Mouse (Mus musculus) kidney, embryonic 15.5 days (tissue): ENCODE data around the gene Allc. TPM values are rescaled to one million over a fixed set of nuclear protein-coding genes. Genes with fewer than 3 reads are reported as not detected.
A peak's percentile ranks its signal among the peaks of the same experiment; 100 is the strongest.

Experiments
- ATAC-seq: fragments of 200-750 bp; cut with Nextera tagmentation; replicated peaks from 2 replicates; pipeline ENCODE4 v1.8.0; 2017; ENCODE audit warnings: moderate TSS enrichment; ENCODE audit not compliant: low FRiP score
- H3K27ac ChIP-seq: fragments of 300-500 bp; sonication (generic); 2 replicates; pipeline ENCODE4 v1.5.1; 2015; ENCODE audit warnings: mild to moderate bottlenecking, inconsistent platforms
- H3K27me3 ChIP-seq: fragments of 300-500 bp; sonication (generic); 2 replicates; pipeline ENCODE4 v1.6.1; 2015; ENCODE audit warnings: inconsistent platforms
- H3K36me3 ChIP-seq: fragments of 300-500 bp; sonication (generic); 2 replicates; pipeline ENCODE4 v1.6.1; 2015; ENCODE audit warnings: inconsistent platforms
- H3K4me1 ChIP-seq: fragments of 300-500 bp; sonication (generic); 2 replicates; pipeline ENCODE4 v1.6.1; 2015; ENCODE audit warnings: inconsistent platforms
- H3K4me2 ChIP-seq: fragments of 300-500 bp; sonication (generic); 2 replicates; pipeline ENCODE4 v1.6.1; 2015; ENCODE audit warnings: moderate library complexity, mild to moderate bottlenecking, inconsistent platforms
- H3K4me3 ChIP-seq: fragments of 300-500 bp; sonication (generic); replicated peaks from 2 replicates; pipeline ENCODE4 v1.5.1; 2015; ENCODE audit warnings: mild to moderate bottlenecking, inconsistent platforms
- H3K9ac ChIP-seq: fragments of 300-500 bp; sonication (generic); 2 replicates; pipeline ENCODE4 v1.6.1; 2015; ENCODE audit warnings: mild to moderate bottlenecking, inconsistent platforms
- H3K9me3 ChIP-seq: fragments of 300-500 bp; sonication (generic); replicated peaks from 2 replicates; pipeline ENCODE4 v1.6.1; 2016; ENCODE audit warnings: inconsistent platforms
- WGBS: fragments of 180-500 bp; shearing (Covaris S2); methylation state at CpG from one replicate; pipeline ENCODE4 v1.1.7; 2015; ENCODE audit warnings: mixed read lengths; 5-methylcytosine and 5-hydroxymethylcytosine counted together
- polyA plus RNA-seq: library from polyadenylated mRNA; unstranded; fragments of >200 nt; fragmentation: Nextera tagmentation; extraction: Ambion mirVana; gene quantifications from 2 replicates; pipeline ENCODE4 v1.2.1, GENCODE M21; 2015

Allc gene
- polyA plus RNA-seq, 1 experiment from 2014 or later, result not detected

- Histone ChIP-seq H3K27me3 (no peaks in the 10 kb centered on the region), H3K9ac (no peak overlapping the region), H3K4me1 (0 out of 2 replicates have a peak, but pooled peaks cover 5% of the 10 kb centered on the region), H3K4me3 (no peak overlapping the region), H3K36me3 (no peaks in the 10 kb centered on the region), H3K27ac (no peak overlapping the region), H3K4me2 (no peak overlapping the region), H3K9me3 (no peaks in the 10 kb centered on the region)
- WGBS, result 57% methylated on average over 17 of the region's 17 CpGs
- no peak; the same call in 1 of the 2 replicates for ATAC-seq
Measured at GRCm38 (mm10) chr12:28607546-28608305, 25.4 kb upstream of the Allc start.

- Histone ChIP-seq H3K27me3 (peaks cover 5% of the 10 kb centered on the region; the same call in 1 of the 2 replicates), H3K27ac (no peak overlapping the region), H3K9ac (no peak overlapping the region), H3K36me3 (no peaks in the 10 kb centered on the region), H3K9me3 (no peaks in the 10 kb centered on the region), H3K4me1 (0 out of 2 replicates have a peak, but pooled peaks cover 5% of the 10 kb centered on the region), H3K4me2 (no peak overlapping the region), H3K4me3 (no peak overlapping the region)
- WGBS, result 81% methylated on average over 1 of the region's 1 CpGs
- no peak for ATAC-seq
Measured at GRCm38 (mm10) chr12:28603494-28603893, 21.2 kb upstream of the Allc start.

DNA sequence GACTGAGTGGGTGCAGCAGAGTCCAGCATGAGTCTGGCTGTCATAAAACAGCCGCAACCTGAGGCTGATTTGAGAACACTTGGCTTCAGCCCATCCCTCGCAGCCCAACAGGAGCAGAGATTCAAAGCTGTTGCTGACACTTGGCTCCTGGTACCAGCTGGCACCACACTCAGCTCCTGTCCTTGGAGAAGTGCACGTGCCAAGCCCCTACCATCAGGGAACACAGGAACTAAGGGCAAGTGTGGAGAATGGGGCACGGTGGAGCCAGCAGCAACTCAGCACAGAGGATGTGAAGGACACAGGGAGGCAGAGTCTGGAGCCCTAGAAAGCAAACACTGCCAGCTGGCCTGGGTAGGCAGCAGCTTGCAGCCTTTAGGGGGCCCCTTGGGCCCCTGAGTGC, 19.9 kb upstream of the Allc start:
- Histone ChIP-seq H3K4me3 (no peak overlapping the region), H3K36me3 (no peaks in the 10 kb centered on the region), H3K4me1 (no peaks in the 10 kb centered on the region), H3K4me2 (no peak overlapping the region), H3K27ac (no peak overlapping the region), H3K27me3 (peaks cover 5% of the 10 kb centered on the region; the same call in 1 of the 2 replicates), H3K9me3 (no peaks in the 10 kb centered on the region), H3K9ac (no peak overlapping the region)
- 16% methylated on average over 4 of the region's 4 CpGs for WGBS
- no peak for ATAC-seq

- Histone ChIP-seq H3K36me3 (no peaks in the 10 kb centered on the region), H3K4me2 (no peak overlapping the region), H3K4me3 (no peak overlapping the region), H3K9ac (no peak overlapping the region), H3K27me3 (peaks cover 5% of the 10 kb centered on the region; the same call in 1 of the 2 replicates), H3K9me3 (no peaks in the 10 kb centered on the region), H3K27ac (no peak overlapping the region), H3K4me1 (no peaks in the 10 kb centered on the region)
- no peak for ATAC-seq
- 52% methylated on average over 2 of the region's 2 CpGs for WGBS
Measured at GRCm38 (mm10) chr12:28598526-28598991, 16.2 kb upstream of the Allc start.

GRCm38 (mm10) chr12:28598110-28598509, 15.8 kb upstream of the Allc start:
- WGBS, result 34% methylated on average over 3 of the region's 3 CpGs
- no peak overlapping the region for H3K27ac ChIP-seq
- no peak overlapping the region for H3K4me3 ChIP-seq
- no peaks in the 10 kb centered on the region for H3K4me1 ChIP-seq
- no peaks in the 10 kb centered on the region for H3K9me3 ChIP-seq
- no peak overlapping the region for H3K4me2 ChIP-seq
- ATAC-seq, result no peak
- H3K27me3 ChIP-seq, result peaks cover 5% of the 10 kb centered on the region; the same call in 1 of the 2 replicates
- no peaks in the 10 kb centered on the region for H3K36me3 ChIP-seq
- H3K9ac ChIP-seq, result no peak overlapping the region

- Histone ChIP-seq H3K27me3 (peaks cover 5% of the 10 kb centered on the region; the same call in 1 of the 2 replicates), H3K4me2 (no peak overlapping the region), H3K27ac (no peak overlapping the region), H3K4me1 (no peaks in the 10 kb centered on the region), H3K9me3 (no peaks in the 10 kb centered on the region), H3K9ac (no peak overlapping the region), H3K36me3 (no peaks in the 10 kb centered on the region), H3K4me3 (no peak overlapping the region)
- WGBS, result 65% methylated on average over 9 of the region's 9 CpGs
- ATAC-seq, result no peak
Measured at GRCm38 (mm10) chr12:28597699-28598098, 15.4 kb upstream of the Allc start.

GRCm38 (mm10) chr12:28596851-28597250, 14.5 kb upstream of the Allc start:
- ATAC-seq, result no peak
- no peak overlapping the region for H3K4me2 ChIP-seq
- no peak overlapping the region for H3K9ac ChIP-seq
- H3K4me1 ChIP-seq, result no peaks in the 10 kb centered on the region
- H3K36me3 ChIP-seq, result no peaks in the 10 kb centered on the region
- H3K27ac ChIP-seq, result no peak overlapping the region
- no peaks in the 10 kb centered on the region for H3K9me3 ChIP-seq
- no peaks in the 10 kb centered on the region for H3K27me3 ChIP-seq
- no peak overlapping the region for H3K4me3 ChIP-seq

GRCm38 (mm10) chr12:28590428-28590827, 8.1 kb upstream of the Allc start:
- Histone ChIP-seq H3K4me2 (no peak overlapping the region), H3K9me3 (no peaks in the 10 kb centered on the region)
- ATAC-seq, result no peak

GRCm38 (mm10) chr12:28589090-28589868, 7.0 kb upstream of the Allc start:
- no peaks in the 10 kb centered on the region for H3K9me3 ChIP-seq
- peaks cover 17% of the 10 kb centered on the region for H3K27me3 ChIP-seq
- no peaks in the 10 kb centered on the region for H3K36me3 ChIP-seq
- H3K9ac ChIP-seq, result no peak overlapping the region
- peak overlapping the region; percentile 46 for H3K4me3 ChIP-seq
- WGBS, result 9% methylated on average over 24 of the region's 24 CpGs
- H3K4me1 ChIP-seq, result peaks cover 17% of the 10 kb centered on the region
- ATAC-seq, result peak; percentile 95
- H3K4me2 ChIP-seq, result peak overlapping the region; percentile 66
- no peak overlapping the region for H3K27ac ChIP-seq

More at GRCm38 (mm10) chr12:28590428-28590827, 8.1 kb upstream of the Allc start:
- no peak overlapping the region for H3K27ac ChIP-seq
- H3K36me3 ChIP-seq, result no peaks in the 10 kb centered on the region
- no peak overlapping the region for H3K4me3 ChIP-seq
- H3K27me3 ChIP-seq, result peaks cover 17% of the 10 kb centered on the region
- H3K9ac ChIP-seq, result no peak overlapping the region
- WGBS, result 45% methylated on average over 13 of the region's 13 CpGs
- peaks cover 17% of the 10 kb centered on the region for H3K4me1 ChIP-seq

- WGBS, result 81% methylated on average over 6 of the region's 6 CpGs
Measured at GRCm38 (mm10) chr12:28587949-28588348, 5.6 kb upstream of the Allc start.

DNA sequence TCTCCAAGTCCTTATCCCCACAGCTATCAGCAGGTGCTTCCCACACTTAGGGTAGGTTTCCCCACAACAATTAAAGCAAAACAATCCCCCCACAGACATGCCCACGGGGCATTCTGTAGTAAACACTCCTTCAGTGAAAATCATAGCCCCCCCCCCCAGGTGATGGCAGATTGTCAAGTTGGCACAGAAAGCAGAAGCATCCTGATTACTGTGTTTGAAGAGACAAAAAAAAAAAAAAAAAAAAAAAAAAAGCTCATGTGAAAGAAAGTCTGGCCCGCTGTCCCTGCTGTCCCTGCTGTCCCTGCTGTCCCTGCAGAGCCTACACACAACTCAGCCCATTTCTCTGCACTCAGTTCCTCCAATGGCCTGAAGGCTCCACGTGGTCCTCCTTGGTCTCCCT, 1.7 kb upstream of the Allc start:
- Histone ChIP-seq H3K36me3 (no peaks in the 10 kb centered on the region), H3K4me3 (no peak overlapping the region), H3K9ac (no peak overlapping the region), H3K4me2 (no peak overlapping the region), H3K27me3 (peaks cover 9% of the 10 kb centered on the region; the same call in 1 of the 2 replicates), H3K9me3 (no peaks in the 10 kb centered on the region), H3K27ac (no peak overlapping the region), H3K4me1 (0 out of 2 replicates have a peak, but pooled peaks cover 3% of the 10 kb centered on the region)
- WGBS, result 68% methylated on average over 3 of the region's 3 CpGs
- ATAC-seq, result no peak

More at GRCm38 (mm10) chr12:28587949-28588348, 5.6 kb upstream of the Allc start:
- H3K4me2 ChIP-seq, result no peak overlapping the region
- no peak overlapping the region for H3K9ac ChIP-seq
- H3K27me3 ChIP-seq, result peaks cover 17% of the 10 kb centered on the region
- peaks cover 17% of the 10 kb centered on the region for H3K4me1 ChIP-seq
- ATAC-seq, result no peak
- no peak overlapping the region for H3K27ac ChIP-seq
- no peaks in the 10 kb centered on the region for H3K9me3 ChIP-seq
- H3K36me3 ChIP-seq, result no peaks in the 10 kb centered on the region
- H3K4me3 ChIP-seq, result no peak overlapping the region

DNA sequence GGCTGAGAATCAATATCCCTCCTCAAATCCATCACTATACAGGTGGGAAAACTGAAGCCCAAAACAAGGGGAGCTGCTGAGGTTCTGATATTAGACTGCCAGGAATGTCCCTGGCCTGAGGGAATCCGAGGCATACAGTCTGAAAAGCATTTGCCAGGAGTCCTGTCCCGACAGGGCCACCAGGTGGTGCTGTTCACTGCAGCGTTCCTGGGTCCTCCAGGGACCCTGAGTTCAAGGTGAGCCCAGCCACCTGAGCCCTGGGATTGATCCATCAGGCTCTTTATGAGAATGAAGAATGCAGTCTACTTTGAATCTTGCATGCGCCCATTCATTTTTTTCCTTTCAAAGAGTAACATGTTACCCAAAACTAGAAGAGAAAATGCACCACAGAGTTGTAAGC, 3.2 kb downstream of the Allc start:
- Histone ChIP-seq H3K9me3 (no peaks in the 10 kb centered on the region), H3K4me2 (no peak overlapping the region), H3K4me1 (no peaks in the 10 kb centered on the region), H3K36me3 (no peaks in the 10 kb centered on the region), H3K27ac (no peak overlapping the region), H3K4me3 (no peak overlapping the region), H3K9ac (no peak overlapping the region), H3K27me3 (no peaks in the 10 kb centered on the region)
- no peak for ATAC-seq
- WGBS, result 33% methylated on average over 4 of the region's 4 CpGs
